Mouse (Mus musculus) ES-Bruce4 (cell line): ENCODE data around the gene Ttc7b. TPM values are rescaled to one million over a fixed set of nuclear protein-coding genes. Genes with fewer than 3 reads are reported as not detected.

Source experiments
- H3K27ac ChIP-seq: 2 replicates; pipeline ENCODE4 v1.5.1; 2012; ENCODE audit warnings: low read length, inconsistent platforms; ENCODE audit not compliant: insufficient read depth
- H3K27me3 ChIP-seq: 2 replicates; pipeline ENCODE4 v1.6.1; 2012; ENCODE audit warnings: mild to moderate bottlenecking, low read length, inconsistent platforms; ENCODE audit not compliant: control insufficient read depth, poor library complexity, insufficient read depth, severe bottlenecking
- H3K36me3 ChIP-seq: 2 replicates; pipeline ENCODE4 v1.6.1; 2012; ENCODE audit warnings: inconsistent platforms, mild to moderate bottlenecking, low read length, moderate library complexity; ENCODE audit not compliant: control insufficient read depth, poor library complexity, insufficient read depth, severe bottlenecking
- H3K4me1 ChIP-seq: one replicate; pipeline ENCODE4 v1.8.1; 2011; ENCODE audit warnings: low read length; ENCODE audit not compliant: control insufficient read depth, insufficient read depth
- H3K4me3 ChIP-seq: 2 replicates; pipeline ENCODE4 v1.5.1; 2011; ENCODE audit warnings: low read depth, mild to moderate bottlenecking, low read length
- H3K9ac ChIP-seq: 2 replicates; pipeline ENCODE4 v1.6.1; 2012; ENCODE audit warnings: low read depth, mild to moderate bottlenecking, inconsistent platforms; ENCODE audit not compliant: poor library complexity, severe bottlenecking
- H3K9me3 ChIP-seq: replicated peaks from 2 replicates; pipeline ENCODE4 v1.6.1; 2012; ENCODE audit warnings: mild to moderate bottlenecking, low read length, inconsistent platforms; ENCODE audit not compliant: control insufficient read depth, poor library complexity, insufficient read depth, severe bottlenecking
- CTCF ChIP-seq: IDR thresholded peaks from one replicate; pipeline ENCODE4 v1.8.1; 2011; ENCODE audit warnings: low read depth, low read length
- EP300 ChIP-seq: IDR thresholded peaks from 2 replicates; pipeline ENCODE4 v1.6.1; 2011; ENCODE audit warnings: low read depth, low read length; ENCODE audit not compliant: insufficient read depth
- POLR2A ChIP-seq: IDR thresholded peaks from one replicate; pipeline ENCODE4 v1.8.1; 2011; ENCODE audit warnings: low read length; ENCODE audit not compliant: insufficient read depth
- polyA plus RNA-seq: library from polyadenylated mRNA; stranded (reverse); fragments of >200 nt; gene quantifications from 2 replicates; pipeline ENCODE4 v1.2.4, GENCODE M21; 2011; ENCODE audit warnings: low read depth; ENCODE audit not compliant: missing spikeins, insufficient read depth, insufficient read length

Ttc7b gene
- polyA plus RNA-seq, 1 experiment: 61.1 TPM

DNA sequence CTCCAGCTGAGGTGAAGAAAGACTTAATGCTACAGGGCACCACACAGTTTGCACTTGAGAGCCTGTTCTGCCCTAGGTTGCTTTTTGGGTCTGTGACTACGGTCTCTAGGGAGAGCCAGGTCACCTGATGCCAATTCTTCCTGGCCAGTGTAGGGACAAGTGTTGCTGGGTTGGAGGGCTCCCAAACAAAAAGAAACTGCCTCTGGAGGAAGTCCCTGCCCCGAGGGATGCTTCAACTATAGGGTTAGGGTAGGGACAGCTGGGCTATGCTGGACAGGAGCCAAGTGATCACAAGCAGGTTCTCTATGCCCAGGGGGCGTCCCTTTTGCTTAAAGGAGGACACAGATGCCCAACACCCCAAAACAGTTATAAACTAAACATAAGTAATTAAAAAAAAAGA, 202.7 kb downstream of the Ttc7b start:
- no peaks in the 10 kb centered on the region for H3K27me3 ChIP-seq
- H3K9ac ChIP-seq: no peak overlapping the region
- no peak for TF ChIP-seq EP300
- TF ChIP-seq CTCF: no peak
- no peak for TF ChIP-seq POLR2A
- no peaks in the 10 kb centered on the region for H3K36me3 ChIP-seq
- H3K4me1 ChIP-seq: no peaks in the 10 kb centered on the region
- H3K27ac ChIP-seq: no peak overlapping the region
- H3K9me3 ChIP-seq: no peaks in the 10 kb centered on the region
- H3K4me3 ChIP-seq: no peak overlapping the region

DNA sequence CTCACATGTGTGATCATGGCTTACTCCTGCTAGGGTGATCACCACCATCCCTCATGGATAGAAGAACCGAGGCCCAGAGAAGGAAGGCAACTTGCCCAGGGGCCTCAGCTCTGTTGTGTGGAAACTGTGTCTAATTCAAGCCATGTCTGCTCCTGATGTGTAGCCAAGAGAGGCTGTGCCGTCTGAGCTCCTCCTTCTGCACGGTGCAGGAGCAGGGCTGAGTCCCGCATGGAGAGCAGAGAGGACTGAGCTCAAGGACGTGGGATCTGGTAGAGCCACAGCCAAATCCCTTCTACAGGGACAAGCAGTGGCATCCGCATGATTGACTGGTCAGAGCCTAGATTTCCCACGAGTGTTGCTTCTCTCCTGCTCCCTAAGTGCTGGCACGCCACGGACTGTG, 204.5 kb downstream of the Ttc7b start:
- H3K9me3 ChIP-seq: no peaks in the 10 kb centered on the region
- H3K27ac ChIP-seq: no peak overlapping the region
- H3K9ac ChIP-seq: no peak overlapping the region
- no peak overlapping the region for H3K4me3 ChIP-seq
- no peaks in the 10 kb centered on the region for H3K36me3 ChIP-seq
- TF ChIP-seq POLR2A (no peak), EP300 (no peak), CTCF (no peak)
- H3K4me1 ChIP-seq: no peaks in the 10 kb centered on the region
- no peaks in the 10 kb centered on the region for H3K27me3 ChIP-seq

DNA sequence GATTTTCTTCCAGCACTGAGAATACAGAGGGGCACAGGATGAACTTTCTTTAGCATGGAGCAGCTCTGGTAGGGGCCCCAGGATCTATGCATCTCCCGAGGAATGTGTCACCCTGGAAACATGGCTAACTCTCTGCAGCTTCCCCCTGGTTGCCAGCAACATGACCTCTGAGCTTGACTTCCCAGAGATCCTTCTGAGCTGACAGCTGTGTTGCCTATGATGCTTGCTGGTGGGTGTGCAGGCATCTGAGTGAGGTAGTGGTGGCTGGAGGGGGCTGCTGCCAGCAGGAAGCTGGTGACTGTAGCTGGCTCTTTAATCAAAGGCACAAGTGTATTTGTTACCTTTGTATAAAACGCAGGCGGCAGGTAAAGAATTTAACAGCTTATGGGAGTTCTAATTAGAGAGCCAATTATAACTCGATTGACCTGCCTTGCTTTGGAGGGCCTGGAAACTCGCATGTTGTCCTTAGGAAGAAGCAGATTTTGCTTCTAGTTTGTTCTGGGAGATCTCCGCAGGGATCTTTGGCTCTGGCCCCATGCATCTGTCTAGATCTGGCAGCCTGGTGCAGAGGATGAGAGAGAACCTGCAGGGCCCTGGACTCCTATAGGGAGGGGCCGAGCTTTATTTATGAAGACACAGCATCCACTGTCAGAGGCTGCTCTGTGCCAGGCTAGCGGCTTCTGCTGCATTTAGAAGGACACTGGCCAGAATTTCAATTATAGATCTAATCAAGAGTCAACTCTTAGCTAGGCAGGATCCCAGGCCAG, 205.3 kb downstream of the Ttc7b start:
- H3K27me3 ChIP-seq: no peaks in the 10 kb centered on the region
- H3K4me3 ChIP-seq: no peak overlapping the region
- H3K9me3 ChIP-seq: no peaks in the 10 kb centered on the region
- TF ChIP-seq EP300 (no peak), CTCF (no peak), POLR2A (no peak)
- no peak overlapping the region for H3K9ac ChIP-seq
- H3K27ac ChIP-seq: no peak overlapping the region
- no peaks in the 10 kb centered on the region for H3K36me3 ChIP-seq
- no peaks in the 10 kb centered on the region for H3K4me1 ChIP-seq

DNA sequence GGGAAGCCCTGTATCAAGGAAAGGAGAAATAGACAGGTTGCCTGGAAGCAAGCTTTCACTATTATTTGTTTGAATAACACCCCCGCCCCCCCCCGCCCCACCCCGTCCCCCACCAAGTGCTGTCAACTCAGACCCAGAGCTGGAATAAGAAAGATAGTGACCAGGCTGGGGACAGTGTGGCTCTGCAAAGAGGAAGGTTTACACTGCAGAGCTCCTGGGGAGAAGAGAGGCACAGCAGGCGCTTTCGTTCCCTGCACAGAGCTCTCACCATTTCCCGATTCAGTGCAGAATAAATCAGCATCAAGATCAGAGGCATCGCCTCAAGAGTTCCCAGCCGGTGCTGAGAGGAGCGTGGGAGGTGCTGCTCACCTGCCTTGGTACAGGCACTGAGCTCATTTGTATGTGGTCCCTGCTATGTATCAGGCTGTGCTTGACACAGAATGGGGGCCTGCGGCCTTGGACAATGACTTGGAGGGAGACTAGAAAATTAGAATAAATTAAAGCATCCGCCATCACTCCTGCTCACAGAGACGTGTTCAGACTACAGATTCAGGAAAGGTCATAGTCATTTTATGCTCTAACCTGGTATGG, 206.7 kb downstream of the Ttc7b start:
- no peak overlapping the region for H3K9ac ChIP-seq
- H3K4me1 ChIP-seq: no peaks in the 10 kb centered on the region
- no peak for TF ChIP-seq POLR2A
- no peak for TF ChIP-seq CTCF
- TF ChIP-seq EP300: no peak
- H3K27me3 ChIP-seq: no peaks in the 10 kb centered on the region
- no peaks in the 10 kb centered on the region for H3K36me3 ChIP-seq
- no peaks in the 10 kb centered on the region for H3K9me3 ChIP-seq
- H3K27ac ChIP-seq: no peak overlapping the region
- H3K4me3 ChIP-seq: no peak overlapping the region

DNA sequence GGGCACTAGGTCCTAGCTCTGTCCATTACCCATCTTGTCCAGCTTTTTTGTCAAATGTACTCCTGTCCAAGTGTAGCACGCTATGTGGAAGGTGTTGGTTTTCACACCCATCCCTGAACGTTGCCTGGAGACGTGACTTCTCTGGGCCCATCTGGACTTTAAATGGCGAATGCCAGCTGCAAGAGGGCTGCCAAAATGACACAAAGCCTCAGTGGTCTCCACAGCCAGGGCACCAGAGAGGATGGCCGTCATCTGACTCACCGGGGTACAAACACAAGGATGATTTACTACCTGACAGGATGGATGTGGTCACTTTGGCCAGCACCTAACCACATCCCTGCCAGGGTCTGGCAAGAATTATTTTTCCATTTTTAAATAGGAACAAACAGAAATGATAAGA, 207.4 kb downstream of the Ttc7b start:
- Histone ChIP-seq H3K9ac (no peak overlapping the region), H3K4me3 (no peak overlapping the region), H3K4me1 (no peaks in the 10 kb centered on the region), H3K36me3 (no peaks in the 10 kb centered on the region), H3K9me3 (no peaks in the 10 kb centered on the region), H3K27me3 (no peaks in the 10 kb centered on the region), H3K27ac (no peak overlapping the region)
- TF ChIP-seq POLR2A (no peak), CTCF (no peak), EP300 (no peak)

DNA sequence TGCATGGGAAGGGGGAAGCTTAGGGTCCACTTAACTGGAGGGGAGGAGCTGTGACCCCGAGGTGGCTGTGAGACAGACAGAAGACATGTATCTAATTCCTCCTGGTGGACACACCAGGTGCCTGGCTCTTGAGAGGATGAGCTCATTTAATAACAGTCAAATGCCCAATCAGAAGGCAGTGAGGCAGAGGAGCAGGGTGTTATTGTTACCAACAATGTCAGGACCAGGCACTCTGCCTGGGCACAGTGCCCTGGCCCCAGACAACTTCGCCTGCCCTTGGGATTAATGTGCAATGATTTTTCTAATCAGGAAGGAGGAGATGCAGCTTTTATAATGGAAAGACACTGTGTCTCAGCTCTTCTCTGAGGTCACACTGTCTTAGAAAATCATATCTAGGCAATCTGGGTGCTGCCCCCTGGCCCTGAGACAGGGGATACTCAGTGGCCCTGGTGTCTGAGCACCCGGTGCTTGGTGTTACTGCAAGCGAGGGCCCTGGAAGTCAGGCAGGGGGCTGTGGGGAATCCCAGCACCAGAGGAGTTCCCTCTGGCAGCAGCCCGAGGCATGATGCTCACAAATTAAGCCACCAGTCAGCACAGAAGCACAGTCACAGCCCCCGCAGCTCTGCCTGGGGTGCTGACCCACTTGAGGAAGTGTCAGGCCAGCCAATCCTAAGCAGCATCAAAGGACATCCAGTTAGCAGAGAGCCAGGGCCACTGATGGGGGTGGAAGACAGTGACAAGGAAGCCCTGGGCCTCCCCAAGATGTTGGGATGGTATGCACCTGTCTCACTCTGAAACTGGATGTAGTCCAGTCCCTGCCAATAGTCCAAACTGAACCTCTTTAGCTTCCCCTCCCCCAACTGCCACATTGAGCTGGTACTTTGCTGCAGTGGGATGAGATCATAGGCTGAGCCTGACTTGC, 209.9 kb downstream of the Ttc7b start:
- Histone ChIP-seq H3K9me3 (no peaks in the 10 kb centered on the region), H3K27me3 (no peaks in the 10 kb centered on the region), H3K4me1 (no peaks in the 10 kb centered on the region), H3K9ac (no peak overlapping the region), H3K36me3 (no peaks in the 10 kb centered on the region), H3K27ac (no peak overlapping the region), H3K4me3 (no peak overlapping the region)
- TF ChIP-seq POLR2A (no peak), EP300 (no peak), CTCF (no peak)
